Mouse (Mus musculus) lung, adult 18-20 months (tissue): ENCODE data around the gene Zfp667.
A peak's percentile ranks its signal among the peaks of the same experiment; 100 is the strongest.

Experiments
- DNase-seq, 2 experiments: peaks; one replicate each; pipeline ENCODE4 v3.0.0; 2022; ENCODE audit warnings: mixed read lengths in 2 of 2

Zfp667 gene

GRCm38 (mm10) chr7:6330458-6331232, 44.3 kb downstream of the Zfp667 start:
- no peak for DNase-seq

GRCm38 (mm10) chr7:6331233-6331956, 45.0 kb downstream of the Zfp667 start, which contains the start of gene Zfp583:
Gene Zfp583 (minus strand): TSS chr7:6331285.
- DNase-seq: peak; percentile 82 to 87

- DNase-seq: no peak
Measured at GRCm38 (mm10) chr7:6339865-6340264, 53.5 kb downstream of the Zfp667 start.

- peak; percentile 33 to 36 for DNase-seq
Measured at GRCm38 (mm10) chr7:6343501-6344071, 57.2 kb downstream of the Zfp667 start, which contains the start of gene Gm3854. Gene Gm3854 (plus strand): TSS chr7:6343759.

GRCm38 (mm10) chr7:6344124-6344523, 57.7 kb downstream of the Zfp667 start:
- DNase-seq: no peak
